Mouse (Mus musculus) myocyte (in vitro differentiated cells): ENCODE measurements around the gene Gli3. TPM values are rescaled to one million over a fixed set of nuclear protein-coding genes. Genes with fewer than 3 reads are reported as not detected.

Experiments used
- H3K27me3 ChIP-seq: one replicate; pipeline ENCODE4 v1.6.1; 2011; ENCODE audit not compliant: control insufficient read depth, insufficient read depth, insufficient read length
- H3K36me3 ChIP-seq: one replicate; pipeline ENCODE4 v1.6.1; 2011; ENCODE audit not compliant: control insufficient read depth, insufficient read depth
- H3K4me2 ChIP-seq: one replicate; pipeline ENCODE4 v1.6.1; 2011; ENCODE audit warnings: low read depth, control low read depth
- H3K4me3 ChIP-seq: one replicate; pipeline ENCODE4 v1.5.1; 2011; ENCODE audit warnings: mild to moderate bottlenecking, control low read depth, moderate library complexity
- H3K79me2 ChIP-seq: one replicate; pipeline ENCODE4 v1.6.1; 2011; ENCODE audit not compliant: control insufficient read depth, insufficient read depth
- H3ac ChIP-seq: one replicate; pipeline ENCODE4 v1.6.1; 2011; ENCODE audit not compliant: control insufficient read depth, insufficient read length
- CEBPB ChIP-seq: IDR thresholded peaks from 2 replicates; pipeline ENCODE4 v1.6.1; 2011; ENCODE audit warnings: mild to moderate bottlenecking, moderate library complexity; ENCODE audit not compliant: poor library complexity, insufficient read depth, severe bottlenecking
- E2F4 ChIP-seq: IDR thresholded peaks from one replicate; pipeline ENCODE4 v1.6.1; 2011; ENCODE audit warnings: mild to moderate bottlenecking, control low read depth, moderate library complexity; ENCODE audit not compliant: insufficient read depth
- MAX ChIP-seq: IDR thresholded peaks from one replicate; pipeline ENCODE4 v1.6.1; 2011; ENCODE audit warnings: low read depth, mild to moderate bottlenecking, control low read depth
- MYOD1 ChIP-seq, 3 experiments: IDR thresholded peaks; one replicate each; pipeline ENCODE4 v1.6.1; 2011; ENCODE audit warnings: control low read depth in 2 of 3, low read depth in 2 of 3, mild to moderate bottlenecking in 2 of 3, moderate library complexity in 1 of 3; ENCODE audit not compliant: insufficient read length in 2 of 3, control insufficient read depth in 1 of 3
- MYOG ChIP-seq, 3 experiments: IDR thresholded peaks; one replicate each; pipeline ENCODE4 v1.6.1; 2011; ENCODE audit warnings: control low read depth in 2 of 3, low read depth in 2 of 3, mild to moderate bottlenecking in 2 of 3; ENCODE audit not compliant: insufficient read length in 2 of 3, control insufficient read depth in 1 of 3, insufficient read depth in 1 of 3
- POLR2A ChIP-seq: IDR thresholded peaks from one replicate; pipeline ENCODE4 v1.6.1; 2011; ENCODE audit warnings: low read depth, mild to moderate bottlenecking, control low read depth, moderate library complexity; ENCODE audit not compliant: insufficient read length
- POLR2AphosphoS2 ChIP-seq: IDR thresholded peaks from one replicate; pipeline ENCODE4 v1.6.1; 2011; ENCODE audit warnings: low read depth, control low read depth; ENCODE audit not compliant: insufficient read length
- REST ChIP-seq: IDR thresholded peaks from one replicate; pipeline ENCODE4 v1.6.1; 2011; ENCODE audit warnings: mild to moderate bottlenecking, control low read depth, moderate library complexity; ENCODE audit not compliant: insufficient read depth, insufficient read length
- SRF ChIP-seq: IDR thresholded peaks from one replicate; pipeline ENCODE4 v1.6.1; 2011; ENCODE audit warnings: low read depth; ENCODE audit not compliant: control insufficient read depth, insufficient read length
- TCF12 ChIP-seq: IDR thresholded peaks from one replicate; pipeline ENCODE4 v1.6.1; 2011; ENCODE audit warnings: mild to moderate bottlenecking, control low read depth; ENCODE audit not compliant: poor library complexity, insufficient read depth, severe bottlenecking
- TCF3 ChIP-seq: IDR thresholded peaks from one replicate; pipeline ENCODE4 v1.6.1; 2011; ENCODE audit warnings: low read depth, control low read depth; ENCODE audit not compliant: insufficient read length
- USF1 ChIP-seq: IDR thresholded peaks from one replicate; pipeline ENCODE4 v1.6.1; 2011; ENCODE audit warnings: low read depth, mild to moderate bottlenecking, control low read depth, moderate library complexity
- polyA plus RNA-seq: library from polyadenylated mRNA; unstranded; fragments of >200 nt; fragmentation: generic; extraction: Trizol; gene quantifications from one replicate; pipeline ENCODE4 v1.2.1, GENCODE M21; 2012; ENCODE audit warnings: missing spikeins

The Gli3 gene
- polyA plus RNA-seq, 1 experiment, result 3.9 TPM

DNA sequence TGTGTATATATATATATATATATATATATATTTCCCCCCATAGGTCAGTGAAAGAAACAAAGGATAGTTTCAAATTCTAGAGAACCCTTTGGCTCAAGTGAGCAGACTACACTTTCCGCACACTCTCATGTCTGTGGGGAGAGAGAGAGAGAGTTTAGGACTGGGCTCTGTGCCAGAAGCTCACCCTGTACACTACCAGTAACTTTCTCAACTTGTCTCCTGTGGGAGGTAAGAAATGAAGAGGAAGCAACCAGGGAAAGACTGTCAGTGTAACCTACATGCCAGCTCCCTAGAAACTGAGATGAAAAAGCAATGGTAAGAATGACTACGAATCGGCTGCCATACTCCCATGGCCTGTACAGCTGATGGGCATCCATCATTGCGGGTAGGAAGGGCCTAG is 235.2 kb downstream of the Gli3 start:
- TF ChIP-seq E2F4, result no peak
- no peak for TF ChIP-seq CEBPB
- no peak for TF ChIP-seq POLR2A
- no peak for TF ChIP-seq SRF
- TF ChIP-seq TCF12, result no peak
- TF ChIP-seq POLR2AphosphoS2, result no peak
- TF ChIP-seq REST, result no peak
- no peak for TF ChIP-seq TCF3
- no peak for TF ChIP-seq MYOG (IDR thresholded peaks at IDR 0.05; ENCODE audit: control insufficient read depth in 1 of 3, insufficient read depth in 1 of 3, insufficient read length in 2 of 3, low read depth in 2 of 3)
- TF ChIP-seq MYOD1 (IDR thresholded peaks at IDR 0.05; ENCODE audit: control insufficient read depth in 1 of 3, insufficient read length in 2 of 3, low read depth in 2 of 3), result no peak
- TF ChIP-seq USF1, result no peak
- no peak for TF ChIP-seq MAX
- H3K27me3 ChIP-seq, result no peaks in the 10 kb centered on the region
- no peak overlapping the region for H3K4me3 ChIP-seq
- no peak overlapping the region for H3K4me2 ChIP-seq
- no peaks in the 10 kb centered on the region for H3K79me2 ChIP-seq
- no peak overlapping the region for H3ac ChIP-seq
- H3K36me3 ChIP-seq, result no peaks in the 10 kb centered on the region

DNA sequence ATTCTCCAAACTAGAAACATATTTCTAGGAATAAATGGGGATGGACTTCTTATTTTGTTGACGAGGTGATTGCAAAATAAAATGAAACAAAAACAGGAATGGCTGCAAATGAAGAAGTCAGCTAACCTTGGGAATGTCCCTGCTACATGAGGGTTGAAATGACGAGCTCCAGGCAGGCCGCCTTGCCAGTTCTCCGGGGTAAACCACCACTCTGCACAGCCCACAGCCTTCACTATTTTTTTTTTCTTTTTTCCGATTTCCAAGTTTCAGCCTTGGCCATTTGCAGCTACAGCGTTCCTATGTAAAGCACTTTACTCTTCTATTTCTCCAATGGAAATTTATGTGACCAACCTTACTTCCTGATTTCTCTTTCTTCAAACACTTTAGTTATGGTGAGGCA is 236.1 kb downstream of the Gli3 start:
- H3K36me3 ChIP-seq, result no peaks in the 10 kb centered on the region
- H3K4me3 ChIP-seq, result no peak overlapping the region
- TF ChIP-seq USF1 (no peak), POLR2A (no peak), MAX (no peak), TCF3 (no peak), CEBPB (no peak)
- H3ac ChIP-seq, result no peak overlapping the region
- H3K27me3 ChIP-seq, result no peaks in the 10 kb centered on the region
- no peak overlapping the region for H3K4me2 ChIP-seq
- no peaks in the 10 kb centered on the region for H3K79me2 ChIP-seq

DNA sequence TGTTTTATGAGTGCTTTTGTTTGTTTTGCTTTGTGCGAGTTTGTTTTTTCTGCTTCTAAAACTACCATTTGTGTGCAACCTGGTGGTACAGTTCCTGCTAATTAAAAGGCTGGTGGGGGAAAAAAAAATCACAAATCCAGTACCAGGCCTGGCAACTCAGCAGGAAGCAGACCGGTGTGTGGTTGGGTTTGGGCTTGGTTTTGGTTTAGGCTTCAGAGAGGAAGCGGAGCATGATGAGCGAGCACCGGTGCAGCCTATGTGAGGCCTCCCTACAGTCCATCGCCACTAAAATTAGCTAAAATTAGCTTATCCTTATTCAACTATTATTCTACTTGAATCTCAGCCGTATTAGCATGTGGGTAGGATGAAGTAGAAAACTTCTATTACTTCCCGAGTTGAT is 241.6 kb downstream of the Gli3 start:
- TF ChIP-seq MYOD1 (IDR thresholded peaks at IDR 0.05; ENCODE audit: control insufficient read depth in 1 of 3, insufficient read length in 2 of 3, low read depth in 2 of 3) (no peak), SRF (no peak), TCF3 (no peak), MAX (no peak), TCF12 (no peak), USF1 (no peak), E2F4 (no peak), CEBPB (no peak), POLR2AphosphoS2 (no peak), REST (no peak), MYOG (IDR thresholded peaks at IDR 0.05; ENCODE audit: control insufficient read depth in 1 of 3, insufficient read depth in 1 of 3, insufficient read length in 2 of 3, low read depth in 2 of 3) (no peak), POLR2A (no peak)
- H3K4me2 ChIP-seq, result no peak overlapping the region
- H3K4me3 ChIP-seq, result no peak overlapping the region
- peaks cover 4% of the 10 kb centered on the region for H3K79me2 ChIP-seq
- no peak overlapping the region for H3ac ChIP-seq
- H3K36me3 ChIP-seq, result no peaks in the 10 kb centered on the region
- no peaks in the 10 kb centered on the region for H3K27me3 ChIP-seq

DNA sequence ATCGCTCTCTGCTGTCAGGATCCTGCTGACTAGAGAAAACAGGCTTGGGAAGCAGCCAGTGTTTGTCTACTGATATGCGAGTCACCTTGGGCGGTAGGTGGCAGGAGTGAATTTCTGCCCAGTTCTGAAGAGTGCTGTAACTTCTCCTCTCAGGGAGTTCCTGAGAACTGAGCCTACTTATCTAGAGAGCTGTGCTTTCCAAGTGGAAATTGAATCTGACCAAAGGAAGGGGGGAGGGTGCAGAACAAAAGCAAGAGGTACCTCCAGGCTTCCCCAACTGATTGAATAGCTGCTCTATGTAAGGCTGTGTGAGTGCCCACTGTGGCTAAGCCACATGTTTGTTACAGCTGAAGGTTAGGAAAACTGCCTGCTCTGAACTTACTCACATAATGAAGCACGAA is 244.4 kb downstream of the Gli3 start:
- H3K27me3 ChIP-seq, result no peaks in the 10 kb centered on the region
- peaks cover 4% of the 10 kb centered on the region for H3K79me2 ChIP-seq
- no peak overlapping the region for H3ac ChIP-seq
- H3K4me3 ChIP-seq, result no peak overlapping the region
- H3K36me3 ChIP-seq, result no peaks in the 10 kb centered on the region
- TF ChIP-seq MYOG (IDR thresholded peaks at IDR 0.05; ENCODE audit: control insufficient read depth in 1 of 3, insufficient read depth in 1 of 3, insufficient read length in 2 of 3, low read depth in 2 of 3) (no peak), REST (no peak), MYOD1 (IDR thresholded peaks at IDR 0.05; ENCODE audit: control insufficient read depth in 1 of 3, insufficient read length in 2 of 3, low read depth in 2 of 3) (no peak), POLR2A (no peak), E2F4 (no peak), POLR2AphosphoS2 (no peak), TCF3 (no peak), MAX (no peak), SRF (no peak)
- no peak overlapping the region for H3K4me2 ChIP-seq

DNA sequence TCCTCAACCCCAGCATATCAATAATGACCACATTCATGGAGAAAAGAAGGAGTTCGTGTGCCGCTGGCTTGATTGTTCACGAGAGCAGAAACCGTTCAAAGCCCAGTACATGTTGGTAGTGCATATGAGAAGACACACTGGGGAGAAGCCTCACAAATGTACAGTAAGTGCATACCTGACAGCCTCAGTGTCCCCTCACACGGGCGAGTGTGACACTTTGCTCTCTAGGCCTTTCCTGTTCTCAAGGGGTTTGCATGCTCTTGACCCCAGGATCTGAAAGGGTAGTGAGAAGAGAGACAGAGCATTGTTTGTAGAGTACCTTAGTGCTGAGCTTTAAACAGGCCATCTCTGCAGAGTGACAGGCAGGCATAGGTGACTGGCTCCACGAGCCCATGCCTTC is 250.5 kb downstream of the Gli3 start:
- Histone ChIP-seq H3K36me3 (peaks cover 17% of the 10 kb centered on the region), H3K27me3 (no peaks in the 10 kb centered on the region), H3K4me3 (no peak overlapping the region), H3K4me2 (no peak overlapping the region), H3ac (no peak overlapping the region), H3K79me2 (peaks cover 4% of the 10 kb centered on the region)
- TF ChIP-seq MAX, result no peak
- TF ChIP-seq POLR2AphosphoS2, result no peak
- no peak for TF ChIP-seq MYOD1 (IDR thresholded peaks at IDR 0.05; ENCODE audit: control insufficient read depth in 1 of 3, insufficient read length in 2 of 3, low read depth in 2 of 3)
- TF ChIP-seq USF1, result no peak
- TF ChIP-seq POLR2A, result no peak
- no peak for TF ChIP-seq E2F4
- TF ChIP-seq TCF3, result no peak
- TF ChIP-seq SRF, result no peak
- no peak for TF ChIP-seq REST
- no peak for TF ChIP-seq CEBPB
- no peak for TF ChIP-seq MYOG (IDR thresholded peaks at IDR 0.05; ENCODE audit: control insufficient read depth in 1 of 3, insufficient read depth in 1 of 3, insufficient read length in 2 of 3, low read depth in 2 of 3)
- TF ChIP-seq TCF12, result no peak
